Mouse (Mus musculus) MEL (cell line): Measurements from ENCODE around the gene Slc25a44. TPM values are rescaled to one million over a fixed set of nuclear protein-coding genes. Genes with fewer than 3 reads are reported as not detected.

Experiments
- DNase-seq: peaks from one replicate; pipeline ENCODE4 v3.0.0; 2011; ENCODE audit warnings: low read depth, low spot score
- H3K27ac ChIP-seq: 2 replicates; pipeline ENCODE4 v1.5.1; 2012; ENCODE audit warnings: low read depth, mild to moderate bottlenecking, control low read depth, low read length, moderate library complexity; ENCODE audit not compliant: control insufficient read depth
- H3K27me3 ChIP-seq, 2 experiments: fragments of 150-350 bp in 1 of 2; sonication (generic) in 1 of 2; 2 replicates each; pipeline ENCODE4 v1.6.1; 2012; ENCODE audit warnings: low read length in 2 of 2, mild to moderate bottlenecking in 2 of 2, improper control_type of control experiment in 1 of 2, moderate library complexity in 1 of 2; ENCODE audit not compliant: insufficient read depth in 2 of 2, control insufficient read depth in 1 of 2
- H3K36me3 ChIP-seq, 2 experiments: 2 replicates each; pipeline ENCODE4 v1.6.1; 2012 to 2014; ENCODE audit warnings: low read length in 2 of 2, improper control_type of control experiment in 1 of 2, inconsistent platforms in 1 of 2, mild to moderate bottlenecking in 1 of 2; ENCODE audit not compliant: insufficient read depth in 2 of 2, control insufficient read depth in 1 of 2
- H3K4me1 ChIP-seq, 2 experiments: fragments of 150-350 bp in 1 of 2; sonication (generic) in 1 of 2; 2 replicates each; pipeline ENCODE4 v1.6.1; 2012; ENCODE audit warnings: low read length in 2 of 2, improper control_type of control experiment in 1 of 2, mild to moderate bottlenecking in 1 of 2; ENCODE audit not compliant: insufficient read depth in 2 of 2, control insufficient read depth in 1 of 2
- H3K4me3 ChIP-seq, 2 experiments: fragments of 150-350 bp in 1 of 2; sonication (generic) in 1 of 2; 2 replicates each; pipeline ENCODE4 v1.5.1; 2012; ENCODE audit warnings: low read depth in 2 of 2, low read length in 2 of 2, mild to moderate bottlenecking in 2 of 2, moderate library complexity in 2 of 2, control low read depth in 1 of 2, improper control_type of control experiment in 1 of 2; ENCODE audit not compliant: control insufficient read depth in 1 of 2, insufficient read depth in 1 of 2
- H3K79me2 ChIP-seq: 2 replicates; pipeline ENCODE4 v1.6.1; 2012; ENCODE audit warnings: mild to moderate bottlenecking, low read length, moderate library complexity; ENCODE audit not compliant: control insufficient read depth, poor library complexity, insufficient read depth
- H3K9ac ChIP-seq: 2 replicates; pipeline ENCODE4 v1.6.1; 2012; ENCODE audit warnings: low read depth, mild to moderate bottlenecking, control low read depth, low read length, moderate library complexity; ENCODE audit not compliant: control insufficient read depth, poor library complexity, severe bottlenecking
- H3K9me3 ChIP-seq: fragments of 150-350 bp; sonication (generic); replicated peaks from 2 replicates; pipeline ENCODE4 v1.6.1; 2012; ENCODE audit warnings: mild to moderate bottlenecking, low read length, improper control_type of control experiment, moderate library complexity; ENCODE audit not compliant: insufficient read depth
- BHLHE40 ChIP-seq: IDR thresholded peaks from 2 replicates; pipeline ENCODE4 v1.6.1; 2012; ENCODE audit warnings: low read depth, mild to moderate bottlenecking, inconsistent platforms, low read length, improper control_type of control experiment, borderline replicate concordance
- CHD1 ChIP-seq: IDR thresholded peaks from 2 replicates; pipeline ENCODE4 v1.6.1; 2012; ENCODE audit warnings: low read depth, mild to moderate bottlenecking, inconsistent platforms, low read length, improper control_type of control experiment
- CHD2 ChIP-seq: IDR thresholded peaks from 2 replicates; pipeline ENCODE4 v1.6.1; 2011; ENCODE audit warnings: low read length, improper control_type of control experiment
- CTCF ChIP-seq, 3 experiments: IDR thresholded peaks in 2 of 3; conservative IDR thresholded peaks in 1 of 3; 2 replicates each; pipeline ENCODE4 v1.5.1; 2011 to 2012; ENCODE audit warnings: low read length in 3 of 3, low read depth in 2 of 3, mild to moderate bottlenecking in 2 of 3, improper control_type of control experiment in 1 of 3, inconsistent platforms in 1 of 3, mixed read lengths in 1 of 3, moderate library complexity in 1 of 3; ENCODE audit not compliant: control insufficient read depth in 1 of 3, insufficient read depth in 1 of 3, poor library complexity in 1 of 3, severe bottlenecking in 1 of 3
- E2F4 ChIP-seq: IDR thresholded peaks from 2 replicates; pipeline ENCODE4 v1.6.1; 2011; ENCODE audit warnings: low read depth, low read length, improper control_type of control experiment, borderline replicate concordance
- HCFC1 ChIP-seq: IDR thresholded peaks from 2 replicates; pipeline ENCODE4 v1.6.1; 2012; ENCODE audit warnings: low read depth, mild to moderate bottlenecking, inconsistent platforms, low read length, improper control_type of control experiment, moderate library complexity
- MAZ ChIP-seq: IDR thresholded peaks from 2 replicates; pipeline ENCODE4 v1.6.1; 2012; ENCODE audit warnings: low read depth, mild to moderate bottlenecking, inconsistent platforms, low read length, improper control_type of control experiment
- MYC ChIP-seq: IDR thresholded peaks from 2 replicates; pipeline ENCODE4 v1.6.1; 2011; ENCODE audit warnings: low read depth, mild to moderate bottlenecking, low read length, improper control_type of control experiment, moderate library complexity
- NELFE ChIP-seq: IDR thresholded peaks from 2 replicates; pipeline ENCODE4 v1.6.1; 2011; ENCODE audit warnings: low read depth, low read length, improper control_type of control experiment
- NRF1 ChIP-seq: IDR thresholded peaks from 2 replicates; pipeline ENCODE4 v1.6.1; 2014; ENCODE audit warnings: low read depth, mild to moderate bottlenecking, inconsistent platforms, low read length, improper control_type of control experiment, moderate library complexity; ENCODE audit not compliant: poor library complexity, insufficient read depth, severe bottlenecking
- POLR2AphosphoS5 ChIP-seq: IDR thresholded peaks from 2 replicates; pipeline ENCODE4 v1.6.1; 2012; ENCODE audit warnings: low read depth, borderline replicate concordance, mild to moderate bottlenecking, inconsistent platforms, low read length, moderate library complexity, mixed read lengths
- RAD21 ChIP-seq: IDR thresholded peaks from 2 replicates; pipeline ENCODE4 v1.6.1; 2011; ENCODE audit warnings: mild to moderate bottlenecking, low read depth, low read length, improper control_type of control experiment
- RCOR1 ChIP-seq: IDR thresholded peaks from 2 replicates; pipeline ENCODE4 v1.6.1; 2012; ENCODE audit warnings: low read depth, mild to moderate bottlenecking, inconsistent platforms, low read length, improper control_type of control experiment
- SIN3A ChIP-seq: IDR thresholded peaks from 2 replicates; pipeline ENCODE4 v1.6.1; 2012; ENCODE audit warnings: low read length, improper control_type of control experiment, inconsistent platforms
- SMC3 ChIP-seq: IDR thresholded peaks from 2 replicates; pipeline ENCODE4 v1.6.1; 2011; ENCODE audit warnings: low read depth, low read length, improper control_type of control experiment
- TAL1 ChIP-seq: IDR thresholded peaks from 2 replicates; pipeline ENCODE4 v1.6.1; 2012; ENCODE audit warnings: mild to moderate bottlenecking, inconsistent platforms, low read length, moderate library complexity, mixed read lengths
- ZC3H11A ChIP-seq: IDR thresholded peaks from 2 replicates; pipeline ENCODE4 v1.6.1; 2012; ENCODE audit warnings: low read depth, mild to moderate bottlenecking, inconsistent platforms, low read length, improper control_type of control experiment
- ZKSCAN1 ChIP-seq: IDR thresholded peaks from 2 replicates; pipeline ENCODE4 v1.6.1; 2012; ENCODE audit warnings: low read depth, mild to moderate bottlenecking, inconsistent platforms, low read length, improper control_type of control experiment, moderate library complexity
- ZNF384 ChIP-seq: IDR thresholded peaks from 2 replicates; pipeline ENCODE4 v1.6.1; 2012; ENCODE audit warnings: low read depth, mild to moderate bottlenecking, inconsistent platforms, low read length, improper control_type of control experiment
- polyA plus RNA-seq, 2 experiments: library from polyadenylated mRNA; stranded (reverse) in 1 of 2; unstranded in 1 of 2; fragments of >175 nt in 1 of 2; fragments of >200 nt in 1 of 2; gene quantifications; 2 replicates each; pipeline versions ENCODE4 v1.2.1 to v1.2.4; 2012; ENCODE audit warnings: low replicate concordance in 2 of 2, low read depth in 1 of 2; ENCODE audit not compliant: insufficient read length in 2 of 2, insufficient read depth in 1 of 2, missing spikeins in 1 of 2
- total RNA-seq: library from RNA; depleted of rRNA; stranded (reverse); fragments of 300-350 nt; gene quantifications from 2 replicates; pipeline ENCODE4 v1.2.3, GENCODE M21; 2012

Gene Slc25a44
- total and polyA plus RNA-seq, 3 experiments = 30.5 to 34.6 TPM; not detected in 1

DNA sequence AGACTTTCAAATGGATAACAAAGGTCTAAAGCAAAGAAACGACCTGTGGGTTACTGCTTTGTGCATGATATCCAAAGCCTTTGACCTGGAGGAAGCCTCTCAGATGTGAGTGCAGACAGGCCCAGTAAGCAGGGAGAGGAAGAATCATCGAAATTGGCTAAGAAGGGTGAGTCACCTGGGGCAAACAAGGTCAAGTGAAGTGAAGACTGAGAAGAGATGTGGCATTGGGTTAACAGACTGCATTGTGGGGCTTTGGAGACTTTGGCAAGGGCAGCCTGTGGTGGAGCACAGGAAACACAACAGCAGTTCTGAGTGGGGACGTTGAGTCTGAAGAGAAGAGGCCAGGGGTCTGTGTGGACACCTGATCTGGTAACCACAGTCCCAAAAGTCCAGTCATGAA, 39.5 kb upstream of the Slc25a44 start:
- Histone ChIP-seq H3K9ac (no peak overlapping the region), H3K4me1 (peaks cover 5 to 20% of the 10 kb centered on the region in 2 experiments), H3K79me2 (no peaks in the 10 kb centered on the region), H3K4me3 (no peak overlapping the region), H3K27me3 (no peaks in the 10 kb centered on the region), H3K9me3 (no peaks in the 10 kb centered on the region), H3K36me3 (peaks cover 0 to 9% of the 10 kb centered on the region in 2 experiments; a peak in 1 of 4 replicates), H3K27ac (no peak overlapping the region)
- no peak for DNase-seq
- no peak for TF ChIP-seq ZC3H11A
- no peak for TF ChIP-seq TAL1
- TF ChIP-seq POLR2AphosphoS5 = no peak

DNA sequence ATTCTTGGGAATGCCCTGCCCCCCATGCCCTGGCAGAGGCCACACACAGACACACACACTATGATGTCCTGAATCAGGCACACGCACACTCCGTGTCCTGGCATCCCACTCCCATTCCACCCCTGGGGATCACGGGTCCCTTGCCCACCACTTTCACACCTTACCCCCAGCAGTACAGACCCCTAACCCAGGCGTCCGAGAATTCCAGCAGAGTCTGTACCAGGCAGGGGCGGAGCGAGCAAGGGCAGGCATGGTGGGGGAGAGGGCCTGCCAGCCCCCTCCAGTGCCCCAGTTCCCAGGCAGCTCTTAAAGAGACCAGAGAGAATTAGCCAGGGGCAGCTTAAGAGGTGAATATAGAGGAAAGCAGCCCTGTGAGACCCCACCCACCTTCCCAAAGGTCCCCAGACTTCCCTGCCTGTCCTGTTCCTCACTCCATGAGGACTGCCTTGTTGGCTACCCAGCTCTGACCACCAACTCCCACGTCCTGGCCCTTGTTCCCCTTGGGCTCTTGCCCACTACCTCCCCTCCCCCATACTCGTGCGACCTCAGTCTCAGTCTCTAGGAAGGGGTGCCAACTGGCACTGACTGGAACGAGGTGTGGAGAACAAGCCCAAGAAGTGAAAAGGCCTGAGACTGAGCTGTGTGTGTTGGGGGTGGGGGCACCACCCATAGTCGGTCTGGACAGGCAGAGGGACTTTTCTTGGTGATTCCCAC, 36.2 kb upstream of the Slc25a44 start, which contains the start of gene Sema4a:
Sema4a (minus strand) TSS at position 200 of the 714 bp plus-strand sequence.
- no peak within 1 kb of the TSS for H3K4me3 ChIP-seq
- no peak for TF ChIP-seq NRF1
- no peak for TF ChIP-seq MYC
- no peaks in the 10 kb centered on the region for H3K27me3 ChIP-seq
- H3K36me3 ChIP-seq = peaks cover 0 to 21% of the 10 kb centered on the region in 2 experiments; a peak in 2 of 4 replicates
- no peak for DNase-seq
- H3K9ac ChIP-seq = no peak within 1 kb of the TSS
- H3K9me3 ChIP-seq = no peaks in the 10 kb centered on the region
- no peak within 1 kb of the TSS for H3K27ac ChIP-seq
- peaks cover 15 to 24% of the 10 kb centered on the region in 2 experiments for H3K4me1 ChIP-seq
- no peaks in the 10 kb centered on the region for H3K79me2 ChIP-seq

GRCm38 (mm10) chr3:88460029-88460428, 35.1 kb upstream of the Slc25a44 start:
- H3K27ac ChIP-seq = no peak overlapping the region
- DNase-seq = no peak
- TF ChIP-seq CHD1 (no peak), MAZ (no peak), RCOR1 (no peak), CHD2 (no peak), MYC (no peak), RAD21 (no peak), SMC3 (no peak), SIN3A (no peak), CTCF (IDR thresholded peaks at IDR 0.05 in 2 of 3, conservative IDR thresholded peaks at IDR 0.05 in 1 of 3; ENCODE audit: control insufficient read depth in 1 of 3, insufficient read depth in 1 of 3, low read depth in 2 of 3, low read length in 3 of 3, poor library complexity in 1 of 3, severe bottlenecking in 1 of 3) (no peak), ZKSCAN1 (no peak), BHLHE40 (no peak), NELFE (no peak), ZC3H11A (no peak), E2F4 (no peak), HCFC1 (no peak), ZNF384 (no peak)
- TF ChIP-seq, all 39 proteins: peak for 0

More at GRCm38 (mm10) chr3:88460029-88460428, 35.1 kb upstream of the Slc25a44 start:
- no peak overlapping the region for H3K4me3 ChIP-seq
- H3K36me3 ChIP-seq = peaks cover 0 to 28% of the 10 kb centered on the region in 2 experiments; a peak in 2 of 4 replicates
- no peaks in the 10 kb centered on the region for H3K79me2 ChIP-seq
- no peaks in the 10 kb centered on the region for H3K27me3 ChIP-seq
- H3K9ac ChIP-seq = no peak overlapping the region
- H3K9me3 ChIP-seq = no peaks in the 10 kb centered on the region
- H3K4me1 ChIP-seq = peaks cover 18 to 33% of the 10 kb centered on the region in 2 experiments
